Mouse (Mus musculus): ENCODE measurements around the gene Gmeb2. TPM values are rescaled to one million over a fixed set of nuclear protein-coding genes. Genes with fewer than 3 reads are reported as not detected.

Gmeb2 gene
- polyA plus RNA-seq, 2 experiments, result 7.6 to 12.2 TPM

DNA sequence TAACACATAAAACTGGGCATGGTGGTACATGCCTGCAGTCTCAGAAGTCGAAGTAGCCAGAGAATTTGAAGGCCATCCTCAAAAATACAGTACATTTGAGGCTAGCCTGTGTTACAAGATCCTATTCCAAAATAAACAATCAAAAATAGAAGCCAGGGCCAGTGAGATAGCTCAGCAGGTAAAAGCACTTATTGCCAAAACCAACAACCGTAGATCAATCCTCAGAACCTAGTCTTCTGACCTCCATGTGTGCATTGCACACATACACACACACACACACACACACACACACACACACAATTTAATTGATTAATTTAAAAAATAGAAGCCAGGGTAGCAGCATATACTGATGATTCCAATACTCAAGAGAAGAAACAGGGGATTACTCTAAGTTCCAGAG lies 21.0 kb downstream of the Gmeb2 start:
- Histone ChIP-seq H3K27ac (no peak overlapping the region), H3K9ac (replicated peaks) (no peak overlapping the region), H3K36me3 (replicated peaks; ENCODE audit: control insufficient read depth, insufficient read depth, low read depth) (peaks cover 58% of the 10 kb centered on the region), H3K4me1 (replicated peaks; ENCODE audit: control insufficient read depth in 2 of 2, insufficient read depth in 2 of 2, low read length in 1 of 2) (no peaks in the 10 kb centered on the region), H3K4me2 (ENCODE audit: low read depth) (no peak overlapping the region), H3K9me3 (ENCODE audit: control insufficient read depth, low read length) (no peaks in the 10 kb centered on the region), H3K27me3 (ENCODE audit: control insufficient read depth, insufficient read depth, low read length) (no peaks in the 10 kb centered on the region), H3K4me3 (ENCODE audit: insufficient read depth in 1 of 2, low read depth in 2 of 2, low read length in 2 of 2) (no peak overlapping the region)
- DNase-seq (ENCODE audit: low read depth in 3 of 3, low spot score in 3 of 3) (no peak), ATAC-seq (ENCODE audit: insufficient read depth) (no peak)
- TF ChIP-seq CTCF (IDR thresholded peaks at IDR 0.05; ENCODE audit: low read depth) (no peak), EP300 (IDR thresholded peaks at IDR 0.05; ENCODE audit: low read depth) (no peak)
- WGBS (ENCODE audit: insufficient replicate concordance), result 85% methylated on average over 2 of the region's 2 CpGs

DNA sequence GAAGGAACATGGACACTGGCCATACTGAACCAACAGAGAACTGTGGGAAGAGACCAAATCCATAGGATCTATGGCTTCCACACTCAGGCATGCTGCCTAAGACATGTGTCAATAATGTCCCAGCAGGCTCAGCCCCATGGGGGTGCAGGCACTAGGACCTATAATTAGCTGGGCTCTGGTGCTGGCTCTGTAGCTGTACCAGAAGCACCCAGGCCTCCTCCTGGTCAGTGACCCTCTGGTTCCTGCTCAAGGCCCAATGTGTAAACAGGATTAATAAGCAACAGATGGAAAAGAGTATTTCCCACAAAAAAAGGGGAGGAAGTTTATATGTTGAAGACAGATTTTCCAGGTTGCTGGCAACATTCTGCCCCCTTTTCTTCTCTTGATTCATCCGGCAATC lies 34.6 kb downstream of the Gmeb2 start:
- WGBS (ENCODE audit: insufficient replicate concordance), result 73% methylated on average over 1 of the region's 1 CpGs
- peaks cover 0 to 2% of the 10 kb centered on the region in 2 experiments; a peak in 1 of 4 replicates for H3K4me1 ChIP-seq (replicated peaks; ENCODE audit: control insufficient read depth in 2 of 2, insufficient read depth in 2 of 2, low read length in 1 of 2)
- peaks cover 37% of the 10 kb centered on the region for H3K36me3 ChIP-seq (replicated peaks; ENCODE audit: control insufficient read depth, insufficient read depth, low read depth)
- no peak overlapping the region for H3K27ac ChIP-seq
- no peak overlapping the region for H3K4me2 ChIP-seq (ENCODE audit: low read depth)
- H3K9ac ChIP-seq (replicated peaks), result no peak overlapping the region
- no peaks in the 10 kb centered on the region for H3K27me3 ChIP-seq (ENCODE audit: control insufficient read depth, insufficient read depth, low read length)
- DNase-seq (ENCODE audit: low read depth in 3 of 3, low spot score in 3 of 3), result no peak
- TF ChIP-seq EP300 (IDR thresholded peaks at IDR 0.05; ENCODE audit: low read depth) (no peak), CTCF (IDR thresholded peaks at IDR 0.05; ENCODE audit: low read depth) (no peak)
- no peak overlapping the region for H3K4me3 ChIP-seq (ENCODE audit: insufficient read depth in 1 of 2, low read depth in 2 of 2, low read length in 2 of 2)
- 0 out of 2 replicates have a peak, but pooled peaks have one; percentile 27 for ATAC-seq (ENCODE audit: insufficient read depth)
- H3K9me3 ChIP-seq (ENCODE audit: control insufficient read depth, low read length), result no peaks in the 10 kb centered on the region

DNA sequence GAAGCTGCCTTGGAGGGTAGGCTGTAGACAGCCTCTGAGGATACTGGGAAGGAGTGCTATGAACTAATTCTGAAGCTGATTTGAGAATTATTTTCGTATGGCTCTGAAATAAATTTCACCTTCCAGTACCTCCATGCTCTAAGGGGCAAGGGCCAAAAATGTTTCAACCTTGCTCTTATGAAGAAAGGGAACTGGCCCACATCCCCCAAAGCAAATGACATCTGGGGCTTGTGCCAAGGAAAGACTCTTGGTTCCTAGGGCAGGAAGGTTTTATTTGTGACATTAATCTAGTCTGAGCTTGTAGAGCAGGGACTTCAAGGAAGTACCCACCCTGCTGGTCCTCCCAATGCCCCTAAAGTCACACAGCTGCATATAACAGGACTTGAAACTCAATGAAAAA lies 36.0 kb downstream of the Gmeb2 start:
- ATAC-seq (ENCODE audit: insufficient read depth) (no peak), DNase-seq (ENCODE audit: low read depth in 3 of 3, low spot score in 3 of 3) (no peak)
- Histone ChIP-seq H3K4me2 (ENCODE audit: low read depth) (no peak overlapping the region), H3K4me1 (replicated peaks; ENCODE audit: control insufficient read depth in 2 of 2, insufficient read depth in 2 of 2, low read length in 1 of 2) (peaks cover 0 to 2% of the 10 kb centered on the region in 2 experiments; a peak in 1 of 4 replicates), H3K4me3 (ENCODE audit: insufficient read depth in 1 of 2, low read depth in 2 of 2, low read length in 2 of 2) (no peak overlapping the region), H3K27ac (no peak overlapping the region), H3K36me3 (replicated peaks; ENCODE audit: control insufficient read depth, insufficient read depth, low read depth) (peaks cover 34% of the 10 kb centered on the region), H3K9ac (replicated peaks) (no peak overlapping the region), H3K27me3 (ENCODE audit: control insufficient read depth, insufficient read depth, low read length) (no peaks in the 10 kb centered on the region), H3K9me3 (ENCODE audit: control insufficient read depth, low read length) (no peaks in the 10 kb centered on the region)
- 79% methylated on average over 1 of the region's 1 CpGs for WGBS (ENCODE audit: insufficient replicate concordance)
- TF ChIP-seq CTCF (IDR thresholded peaks at IDR 0.05; ENCODE audit: low read depth), result no peak
- no peak for TF ChIP-seq EP300 (IDR thresholded peaks at IDR 0.05; ENCODE audit: low read depth)

DNA sequence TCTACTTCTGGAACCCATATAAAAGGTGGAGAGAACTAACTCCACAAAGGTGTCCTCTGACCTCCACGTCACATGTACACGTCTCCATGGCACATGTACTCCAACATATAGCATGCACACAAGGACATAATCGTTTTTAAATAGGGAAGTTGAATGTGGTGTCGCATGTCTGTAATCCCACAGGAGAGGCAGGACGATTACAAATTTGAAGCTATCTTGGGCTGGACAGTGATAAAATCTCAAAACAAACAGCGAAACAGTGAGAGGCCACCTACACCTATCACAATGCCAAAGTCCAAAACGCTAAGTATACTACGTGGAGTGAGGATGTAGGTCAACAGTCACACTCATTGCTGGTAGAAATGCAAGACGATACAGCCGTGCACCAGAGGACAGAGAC lies 38.6 kb downstream of the Gmeb2 start:
- no peaks in the 10 kb centered on the region for H3K27me3 ChIP-seq (ENCODE audit: control insufficient read depth, insufficient read depth, low read length)
- H3K4me2 ChIP-seq (ENCODE audit: low read depth), result no peak overlapping the region
- H3K27ac ChIP-seq, result no peak overlapping the region
- H3K9me3 ChIP-seq (ENCODE audit: control insufficient read depth, low read length), result no peaks in the 10 kb centered on the region
- DNase-seq (ENCODE audit: low read depth in 3 of 3, low spot score in 3 of 3), result peak in 2 of 3 experiments; percentile 7 to 20
- no peak for ATAC-seq (ENCODE audit: insufficient read depth)
- TF ChIP-seq CTCF (IDR thresholded peaks at IDR 0.05; ENCODE audit: low read depth) (no peak), EP300 (IDR thresholded peaks at IDR 0.05; ENCODE audit: low read depth) (no peak)
- H3K9ac ChIP-seq (replicated peaks), result no peak overlapping the region
- peaks cover 19% of the 10 kb centered on the region for H3K36me3 ChIP-seq (replicated peaks; ENCODE audit: control insufficient read depth, insufficient read depth, low read depth)
- 61% methylated on average over 10 of the region's 10 CpGs for WGBS (ENCODE audit: insufficient replicate concordance)
- peaks cover 1 to 6% of the 10 kb centered on the region in 2 experiments; a peak in 2 of 4 replicates for H3K4me1 ChIP-seq (replicated peaks; ENCODE audit: control insufficient read depth in 2 of 2, insufficient read depth in 2 of 2, low read length in 1 of 2)
- no peak overlapping the region for H3K4me3 ChIP-seq (ENCODE audit: insufficient read depth in 1 of 2, low read depth in 2 of 2, low read length in 2 of 2)

DNA sequence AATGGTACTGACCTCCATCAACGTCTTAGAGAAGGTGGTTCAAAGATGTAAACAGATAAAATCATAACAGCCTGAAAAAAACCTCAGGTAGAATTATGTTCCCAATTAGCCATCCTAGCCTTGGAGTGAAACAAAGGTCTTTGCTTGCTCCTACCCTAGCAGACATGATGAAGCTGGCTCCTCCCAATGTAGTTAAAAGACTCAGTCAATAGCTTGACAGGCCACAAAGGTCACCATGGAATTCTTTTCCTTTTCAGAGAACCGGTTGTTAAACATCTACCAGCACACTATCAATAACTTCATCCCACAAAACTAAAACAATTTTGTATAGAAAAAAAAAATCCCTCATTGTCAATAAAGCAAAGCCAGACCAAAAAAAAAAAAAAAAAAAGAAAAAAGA lies 42.8 kb downstream of the Gmeb2 start:
- Histone ChIP-seq H3K9me3 (ENCODE audit: control insufficient read depth, low read length) (no peaks in the 10 kb centered on the region), H3K4me3 (ENCODE audit: insufficient read depth in 1 of 2, low read depth in 2 of 2, low read length in 2 of 2) (no peak overlapping the region), H3K27ac (no peak overlapping the region), H3K4me1 (replicated peaks; ENCODE audit: control insufficient read depth in 2 of 2, insufficient read depth in 2 of 2, low read length in 1 of 2) (peaks cover 3 to 19% of the 10 kb centered on the region in 2 experiments; a peak in 2 of 4 replicates), H3K4me2 (ENCODE audit: low read depth) (no peak overlapping the region), H3K36me3 (replicated peaks; ENCODE audit: control insufficient read depth, insufficient read depth, low read depth) (no peaks in the 10 kb centered on the region), H3K9ac (replicated peaks) (no peak overlapping the region), H3K27me3 (ENCODE audit: control insufficient read depth, insufficient read depth, low read length) (no peaks in the 10 kb centered on the region)
- no peak for ATAC-seq (ENCODE audit: insufficient read depth)
- TF ChIP-seq CTCF (IDR thresholded peaks at IDR 0.05; ENCODE audit: low read depth), result no peak
- no peak for TF ChIP-seq EP300 (IDR thresholded peaks at IDR 0.05; ENCODE audit: low read depth)
- DNase-seq (ENCODE audit: low read depth in 3 of 3, low spot score in 3 of 3), result no peak
- WGBS (ENCODE audit: insufficient replicate concordance), result 37% methylated on average over 2 of the region's 2 CpGs
